Mouse (Mus musculus): Measurements from ENCODE around the gene Cxcr5.
A peak's percentile ranks its signal among the peaks of the same experiment; 100 is the strongest.

The Cxcr5 gene

DNA sequence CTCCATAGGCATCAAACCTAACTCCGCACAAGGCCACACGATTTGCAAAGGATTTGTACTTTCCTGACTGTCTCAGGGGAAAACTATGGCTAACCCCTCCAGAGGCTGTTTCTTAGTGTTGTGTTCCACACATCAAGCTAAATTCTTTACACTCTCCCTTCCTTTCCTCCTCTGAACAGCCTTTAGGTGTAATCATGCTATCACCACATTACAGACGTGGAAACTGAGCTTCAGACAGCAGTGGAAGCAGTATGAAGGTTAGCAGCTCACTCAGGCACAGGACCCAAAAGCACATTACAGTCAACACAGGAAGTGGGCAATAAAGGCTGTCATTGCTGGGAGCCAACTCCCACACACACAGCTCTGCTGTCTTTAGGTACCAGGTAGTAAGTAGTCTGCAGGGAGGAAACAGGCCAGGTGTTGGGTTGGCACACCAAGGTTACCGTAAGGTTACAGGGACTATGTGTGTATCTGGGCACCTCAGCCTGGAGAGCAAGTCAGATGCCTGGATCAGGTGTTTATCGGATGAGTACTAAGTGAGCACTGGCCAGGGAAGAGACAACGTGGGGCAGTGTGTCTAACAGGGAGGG is 28.6 kb downstream of the Cxcr5 start:
- peak; percentile 39 to 73 for DNase-seq

DNA sequence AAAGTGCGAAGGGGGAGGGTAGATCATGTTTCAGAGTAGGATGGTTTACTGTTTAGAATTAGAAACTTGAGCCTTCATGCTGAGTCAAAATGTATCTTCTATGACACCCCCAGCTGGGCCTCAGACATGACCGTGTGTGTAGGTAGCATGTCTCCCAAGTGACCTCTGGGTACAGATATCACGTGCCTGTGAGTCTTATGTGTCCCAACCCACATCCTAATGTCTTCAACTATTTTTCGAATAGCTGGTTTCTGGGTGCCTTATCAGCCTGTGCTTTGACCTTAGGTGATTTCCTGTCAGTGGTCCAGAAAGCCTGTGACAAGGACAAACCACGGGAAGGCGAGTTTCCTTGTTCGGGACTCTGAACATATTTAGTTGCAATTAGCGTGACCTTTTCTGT is 33.3 kb downstream of the Cxcr5 start:
- no peak for DNase-seq

DNA sequence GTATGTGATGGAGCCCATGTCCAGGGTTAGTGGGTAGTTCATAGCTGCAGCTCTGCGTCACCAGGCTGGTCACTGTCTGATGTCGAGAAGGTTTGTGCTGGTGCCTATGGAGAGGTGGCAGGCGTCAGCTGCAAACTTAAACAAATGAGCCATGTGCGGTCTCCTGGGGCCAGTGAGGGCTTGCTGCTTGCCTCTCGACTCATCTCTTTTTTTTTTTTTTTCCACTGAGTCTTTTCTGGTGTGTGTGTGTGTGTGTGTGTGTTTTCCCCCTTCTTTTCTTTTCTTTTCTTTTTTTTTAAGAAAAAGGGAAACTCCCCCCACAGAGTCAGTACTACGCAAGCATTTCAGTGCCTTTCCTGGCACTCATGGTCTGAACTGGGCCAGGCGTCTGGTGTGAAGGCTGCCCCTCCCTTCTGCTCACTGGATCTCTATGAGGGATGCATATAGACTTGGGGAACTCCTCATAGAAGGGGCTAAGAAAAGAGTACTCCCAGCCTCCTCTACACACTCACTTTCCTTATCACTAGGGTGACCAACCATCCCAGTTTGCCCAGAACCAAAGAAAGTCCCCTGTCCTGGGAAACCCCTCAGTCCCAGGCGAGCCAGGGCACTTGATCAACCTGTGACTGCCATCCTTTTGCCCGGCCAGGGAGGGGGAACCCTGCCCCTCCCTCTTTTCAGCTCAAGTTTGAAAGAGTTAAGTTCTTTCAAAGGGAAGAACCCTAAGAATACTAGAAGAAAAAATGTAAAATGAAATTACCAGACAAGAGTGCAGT is 35.2 kb downstream of the Cxcr5 start:
- DNase-seq: no peak

DNA sequence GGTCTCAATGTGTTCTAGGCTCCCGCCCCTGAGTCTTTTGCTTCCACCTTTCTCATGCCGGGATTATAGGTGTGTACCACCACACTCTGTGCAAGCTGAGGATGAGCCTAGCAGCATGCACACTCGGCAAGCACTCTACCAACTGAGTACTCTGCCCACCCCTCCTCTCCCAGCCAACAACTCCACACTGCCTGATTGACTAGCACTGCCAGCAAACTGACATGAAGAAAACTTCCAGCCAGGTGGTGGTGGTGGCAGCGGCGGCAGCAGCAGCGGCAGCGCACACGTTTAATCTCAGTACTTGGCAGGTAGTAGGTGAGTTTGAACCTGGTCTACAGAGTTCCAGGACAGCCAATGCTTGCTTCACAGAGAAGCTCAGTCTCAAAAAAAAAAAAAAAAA is 36.1 kb downstream of the Cxcr5 start:
- DNase-seq: no peak

DNA sequence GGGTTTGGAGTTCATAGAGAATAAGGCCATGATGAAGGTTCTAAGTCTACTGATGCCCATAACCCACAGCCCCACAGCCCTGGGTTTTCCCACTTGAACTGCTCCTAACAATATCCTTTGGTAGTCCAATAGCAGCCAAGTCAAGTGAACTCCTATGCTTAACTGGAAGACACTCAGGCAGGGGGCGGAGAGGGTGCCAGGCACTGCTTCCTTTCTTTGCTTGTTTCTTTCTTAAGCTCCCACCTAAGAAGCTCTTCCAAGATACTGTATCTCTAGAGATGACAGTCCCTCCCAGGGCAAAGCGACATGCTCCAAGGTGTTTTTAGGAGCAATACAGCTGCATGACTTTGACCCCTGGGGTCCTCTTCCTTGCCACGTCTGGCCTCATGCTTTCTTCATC is 36.7 kb downstream of the Cxcr5 start:
- DNase-seq: no peak

DNA sequence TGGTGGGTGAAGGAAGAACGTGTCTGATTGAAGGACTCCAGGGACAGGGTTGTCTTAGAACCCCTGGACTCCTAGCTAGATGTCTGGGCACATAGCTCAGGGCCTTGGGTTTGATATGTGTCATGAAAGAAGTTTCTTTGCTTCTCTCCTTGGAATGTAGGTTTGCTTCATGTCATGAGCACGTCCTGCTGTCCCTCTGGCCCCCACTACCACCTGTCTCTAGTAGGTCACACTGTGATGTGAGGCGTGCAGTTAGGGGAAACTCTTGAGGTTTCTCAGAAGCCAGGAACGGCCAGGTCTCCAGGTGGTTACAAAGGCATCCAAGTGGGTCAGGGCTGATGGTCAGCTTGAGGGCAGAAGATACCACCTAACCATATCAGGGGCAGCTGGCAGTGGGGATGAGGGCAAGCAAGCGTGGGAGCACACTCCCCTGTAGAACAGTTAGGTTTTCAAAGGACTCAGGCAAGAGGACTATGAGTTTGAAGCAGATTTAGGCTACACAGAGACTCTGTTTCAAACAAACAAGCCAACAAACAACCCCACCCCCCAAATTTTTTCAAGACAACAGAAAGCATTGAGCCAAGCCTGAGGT is 37.3 kb downstream of the Cxcr5 start:
- no peak for DNase-seq

DNA sequence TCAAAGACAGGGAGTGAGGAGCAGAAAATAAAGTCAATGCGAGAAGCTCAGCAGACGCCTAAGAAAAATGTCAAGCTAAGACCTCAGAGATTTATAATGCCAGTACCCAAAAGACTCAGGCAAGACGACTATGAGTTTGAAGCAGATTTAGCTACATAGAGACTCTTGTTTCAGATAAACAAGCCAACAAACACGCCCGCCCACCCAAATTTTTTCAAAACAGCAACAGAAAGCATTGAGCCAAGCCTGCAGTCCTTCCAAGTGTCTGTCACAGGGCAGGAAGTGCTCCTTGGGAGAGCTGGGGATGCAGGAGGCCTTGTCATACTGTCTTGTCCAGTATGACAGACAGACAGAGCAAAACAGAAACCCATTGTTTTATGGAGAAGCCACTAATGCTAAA is 38.0 kb downstream of the Cxcr5 start:
- DNase-seq: no peak

DNA sequence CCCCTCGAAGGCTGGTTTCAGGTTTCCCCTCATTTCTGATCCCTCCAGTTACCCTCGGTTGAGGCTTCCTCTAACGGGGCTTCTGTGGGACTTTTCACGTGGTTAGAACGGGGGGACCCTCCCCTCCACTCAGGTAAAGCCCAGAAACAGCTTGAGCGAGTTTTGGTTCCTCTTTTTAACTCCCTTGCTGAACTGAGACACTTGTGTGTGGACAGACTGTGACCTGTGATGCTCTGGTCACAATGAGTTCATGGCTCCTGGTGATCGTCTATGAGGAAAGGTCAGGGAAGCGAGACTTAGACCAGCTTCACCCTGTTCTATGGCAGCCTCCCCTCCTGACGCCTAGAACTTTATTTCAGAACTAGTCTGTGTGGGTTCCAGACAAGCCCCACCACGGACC is 39.8 kb downstream of the Cxcr5 start:
- DNase-seq: no peak

DNA sequence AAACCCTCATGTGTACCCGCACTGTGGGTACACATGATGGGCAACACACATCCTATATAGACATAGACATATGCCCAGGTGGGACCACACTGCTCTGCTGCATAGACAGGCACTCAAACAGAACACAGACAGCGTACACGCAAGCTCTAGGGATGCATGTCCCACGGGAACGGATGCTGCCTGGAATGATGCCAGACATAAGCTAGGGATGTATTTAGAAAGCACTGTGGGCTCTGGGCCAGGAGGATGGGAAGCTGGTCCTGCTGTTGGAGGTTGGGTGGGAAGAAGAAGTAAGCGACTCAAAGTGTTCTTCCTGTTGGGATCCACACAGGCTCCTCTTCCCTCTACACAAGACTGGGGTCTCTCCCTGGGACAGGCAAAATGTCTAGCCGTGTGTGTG is 43.6 kb downstream of the Cxcr5 start:
- DNase-seq: no peak

DNA sequence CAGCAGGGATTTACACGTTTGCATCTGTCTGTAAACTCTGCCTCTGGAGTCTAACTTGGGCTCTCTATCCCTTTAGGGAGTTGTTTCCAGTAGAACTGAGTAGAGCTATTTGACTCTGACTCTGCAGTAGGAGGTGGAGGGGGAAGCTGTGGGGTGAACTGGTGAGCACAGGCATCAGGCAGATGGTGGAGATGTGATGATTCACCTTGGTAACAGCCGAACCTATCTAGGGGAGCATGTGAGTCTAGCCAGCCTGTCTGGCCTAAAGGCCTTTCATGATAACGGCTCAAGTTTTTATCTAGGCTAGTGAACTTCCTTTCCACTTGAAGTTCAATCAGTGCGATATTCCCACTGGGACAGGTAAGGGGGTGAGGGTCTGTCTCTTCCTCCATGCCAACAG is 44.3 kb downstream of the Cxcr5 start:
- DNase-seq: no peak

DNA sequence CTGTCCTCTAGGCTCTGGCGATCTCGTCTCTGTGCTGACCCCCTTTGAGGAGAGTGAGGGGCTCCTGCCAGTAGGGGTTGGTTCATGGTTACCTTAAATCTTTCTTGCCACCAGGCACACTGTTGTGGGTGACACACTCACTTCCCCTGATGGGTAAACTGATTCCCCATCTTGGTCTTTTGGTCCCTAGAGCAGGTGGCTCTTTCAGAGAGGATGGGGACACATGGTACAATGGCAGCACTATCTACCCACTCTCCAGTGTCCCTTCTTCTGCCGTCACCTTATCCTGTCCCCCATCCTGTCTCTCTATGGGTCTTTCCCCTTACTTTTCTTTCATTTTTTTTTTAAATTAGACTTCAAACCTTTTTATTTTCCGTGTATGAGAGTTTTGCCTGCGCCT is 45.8 kb downstream of the Cxcr5 start:
- peak in 1 of 2 experiments; percentile 51 for DNase-seq

DNA sequence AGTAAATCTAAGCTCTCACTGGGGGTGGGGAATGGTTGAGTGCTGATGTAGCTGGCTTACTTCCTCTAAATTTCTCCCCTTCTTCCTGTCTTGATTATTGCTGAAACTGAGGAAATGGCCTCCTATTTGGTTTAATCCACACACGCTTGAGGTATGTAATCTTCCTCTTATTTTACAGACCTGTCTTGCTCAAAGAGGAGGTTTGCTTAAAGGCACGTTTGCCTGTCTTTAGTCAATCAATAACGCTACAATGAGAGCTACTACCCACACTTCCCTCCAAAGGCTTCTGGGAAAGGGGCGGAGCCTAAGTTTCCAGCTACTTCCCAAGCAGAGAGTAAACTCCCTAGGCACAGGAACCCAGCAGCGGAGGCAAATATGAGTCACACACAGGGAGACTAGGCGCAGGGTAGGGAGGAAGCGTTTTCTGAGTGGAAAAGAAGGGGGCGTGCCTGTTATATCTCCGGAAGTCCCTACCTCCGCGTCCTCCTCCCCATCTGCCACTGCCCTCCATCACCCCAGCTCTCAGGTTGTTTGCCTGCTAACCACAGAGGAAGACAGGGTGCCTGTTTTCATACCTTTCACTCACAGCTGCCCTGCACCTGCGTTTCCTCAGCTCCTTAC is 46.4 kb downstream of the Cxcr5 start:
- DNase-seq: peak; percentile 81 to 92

DNA sequence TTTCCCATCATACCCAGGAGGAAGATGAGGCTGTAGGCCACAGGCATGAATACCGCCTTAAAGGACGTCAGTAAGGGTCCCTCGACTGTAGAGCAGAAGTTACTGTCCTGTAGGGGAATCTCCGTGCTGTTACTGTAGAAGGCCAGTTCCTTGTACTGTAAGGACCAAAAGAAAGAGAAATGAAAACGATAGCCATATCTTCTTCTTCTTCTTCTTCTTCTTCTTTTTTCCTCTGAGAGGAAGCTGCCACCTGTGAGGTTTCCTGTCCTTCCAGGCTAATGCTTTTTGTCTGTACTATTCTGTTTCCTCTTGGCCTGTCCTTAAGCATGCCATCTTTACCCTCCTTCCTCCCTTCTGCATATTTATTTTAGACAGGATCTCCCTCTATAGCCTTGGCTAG is 47.5 kb downstream of the Cxcr5 start:
- DNase-seq: no peak

DNA sequence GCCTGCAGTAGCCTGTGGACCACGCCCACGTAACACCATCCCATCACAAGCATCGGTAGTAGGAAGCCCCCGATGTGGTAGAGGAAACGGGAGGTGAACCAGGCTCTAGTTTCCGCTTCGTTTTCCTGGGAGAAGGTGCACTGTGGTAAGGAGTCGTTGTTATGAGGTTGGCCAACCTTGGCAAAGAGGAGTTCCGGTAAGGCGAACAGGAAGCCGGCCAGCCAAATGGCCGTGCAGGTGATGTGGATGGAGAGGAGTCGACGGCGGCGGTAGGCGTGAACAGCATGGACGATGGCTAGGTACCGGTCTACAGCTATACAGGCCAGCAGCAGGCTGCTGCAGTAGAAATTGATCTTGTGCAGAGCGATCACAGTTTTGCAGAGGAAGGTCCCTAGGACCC is 48.1 kb downstream of the Cxcr5 start:
- DNase-seq: no peak

DNA sequence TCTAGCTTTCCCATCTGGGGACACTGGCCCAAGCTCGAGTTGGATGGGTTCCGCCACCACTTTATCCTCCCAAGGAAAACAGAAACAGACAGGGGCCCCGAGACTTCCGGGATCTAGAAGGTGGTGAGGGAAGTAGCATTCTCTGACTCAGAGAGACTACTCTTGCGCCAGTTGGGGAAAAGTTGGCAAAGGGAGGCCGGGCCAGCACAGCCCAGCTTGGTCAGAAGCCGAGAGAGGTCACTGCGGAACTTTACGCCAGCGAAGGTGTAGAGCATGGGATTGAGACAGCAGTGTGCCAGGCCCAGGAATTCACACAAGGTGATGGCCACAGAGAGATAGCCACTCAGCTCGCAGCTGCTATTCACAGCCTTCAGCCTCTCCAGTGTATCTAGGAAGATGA is 48.6 kb downstream of the Cxcr5 start:
- no peak for DNase-seq

DNA sequence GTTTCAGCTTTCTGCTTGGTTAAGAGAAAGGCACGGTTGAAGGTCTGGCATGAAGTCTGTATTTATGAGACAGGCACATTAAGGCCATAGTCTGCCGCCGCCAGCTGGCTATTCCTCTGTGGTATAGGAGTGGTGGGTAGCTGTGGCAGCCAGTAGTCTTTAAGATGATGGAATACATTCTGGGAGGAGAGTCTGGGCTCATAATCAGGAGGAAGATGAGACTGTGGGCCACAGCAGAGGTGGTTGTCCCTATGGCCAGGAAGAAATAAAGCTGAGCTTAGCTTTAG is 49.0 kb downstream of the Cxcr5 start:
- DNase-seq: no peak

DNA sequence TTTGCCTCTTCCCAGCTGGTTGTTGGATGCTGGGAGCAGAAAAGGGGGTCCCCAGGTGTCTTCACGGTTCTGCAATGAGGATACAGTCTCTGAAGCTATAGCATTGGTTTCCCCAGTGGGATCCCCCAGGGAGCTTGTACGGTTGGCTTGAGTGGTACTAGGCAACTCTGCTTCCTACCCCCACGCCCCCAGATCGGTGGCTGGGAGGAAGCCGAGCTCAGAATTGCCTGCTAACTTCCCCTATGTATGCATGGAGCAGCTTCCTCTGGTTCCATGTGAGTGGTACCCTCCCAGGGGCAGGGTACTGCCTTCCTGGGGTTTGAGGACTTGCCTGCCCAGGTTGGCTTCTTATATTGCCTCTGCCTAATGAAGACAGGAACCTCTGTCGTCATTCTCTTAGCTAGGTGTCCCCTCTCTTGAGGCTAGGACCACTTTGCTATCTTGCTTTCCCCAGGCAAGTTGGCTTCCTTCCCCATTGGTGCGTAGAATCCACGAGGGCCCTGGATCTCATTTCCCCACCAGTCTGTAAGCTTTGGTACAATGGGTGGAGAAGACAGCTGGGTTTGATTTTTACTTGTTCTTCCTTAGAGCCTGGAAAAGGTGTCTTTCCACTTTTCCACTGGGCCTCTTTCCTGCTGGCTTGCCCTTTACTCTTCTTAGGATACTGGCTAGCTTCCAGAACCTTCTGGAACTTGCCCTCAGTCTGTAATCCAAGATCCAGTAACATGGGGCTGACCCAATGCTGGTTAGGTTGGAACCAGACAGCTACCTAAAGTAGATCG is 49.6 kb downstream of the Cxcr5 start:
- peak in 1 of 2 experiments; percentile 62 for DNase-seq

DNA sequence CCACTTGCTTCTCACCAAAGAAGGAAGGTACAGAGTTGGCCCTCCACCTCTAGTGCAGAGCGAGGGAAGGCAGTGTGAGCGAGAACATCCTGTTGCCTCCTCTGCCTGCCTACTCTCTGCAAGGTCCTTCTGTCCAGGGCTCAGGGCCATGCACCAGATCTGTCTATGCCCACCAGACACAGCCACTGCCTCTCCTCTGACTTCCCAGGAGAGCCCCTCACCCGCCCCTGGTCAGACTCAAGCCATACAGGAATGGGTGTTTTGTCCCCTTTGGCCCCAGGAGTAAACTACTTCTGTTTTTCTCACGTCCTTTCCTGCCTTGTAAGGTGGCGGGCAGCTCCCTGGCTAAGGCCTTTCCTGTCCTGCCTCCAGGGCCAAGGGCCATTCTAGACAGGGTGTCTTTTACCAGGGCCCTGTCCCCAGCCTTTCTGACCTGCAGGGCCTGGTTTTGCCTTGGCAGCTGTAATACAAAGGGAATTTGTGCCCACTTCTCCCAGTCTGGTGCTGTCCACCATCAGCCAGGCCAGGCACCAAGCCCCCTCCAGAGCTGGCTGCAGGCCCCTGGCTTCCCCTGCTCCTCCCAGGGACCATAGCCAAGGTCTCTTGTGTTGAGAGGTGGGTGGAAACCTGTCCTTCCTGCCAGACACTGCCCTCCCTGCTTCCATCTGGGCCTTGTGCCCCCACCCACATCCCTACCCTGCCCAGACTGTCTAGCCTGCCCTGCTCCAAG is 50.6 kb downstream of the Cxcr5 start:
- peak in 1 of 2 experiments; percentile 66 for DNase-seq

DNA sequence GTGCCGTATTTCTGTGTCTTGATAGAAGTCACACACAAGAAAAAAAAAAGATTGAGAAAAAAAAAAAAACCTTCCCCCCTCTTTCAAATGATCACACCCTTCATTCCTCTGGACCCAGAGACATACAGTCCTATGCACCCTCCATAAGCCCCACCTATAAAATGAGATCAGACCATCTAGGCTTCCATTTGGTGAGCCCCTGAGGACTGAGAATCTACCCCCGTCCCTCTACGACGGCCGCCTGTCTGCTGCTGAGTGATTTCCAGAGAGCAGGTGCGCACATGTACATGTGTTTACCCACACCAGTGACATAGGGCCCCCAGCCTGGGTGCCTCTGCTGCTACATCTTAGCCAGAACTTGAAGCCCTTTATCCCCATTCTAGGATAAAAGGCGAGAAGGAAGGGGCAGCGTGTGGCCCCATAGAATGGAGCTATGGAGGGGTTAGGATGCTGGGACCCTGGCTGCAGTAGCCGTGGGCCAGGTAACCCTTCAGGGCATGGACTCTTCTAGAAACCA is 51.3 kb downstream of the Cxcr5 start:
- peak; percentile 60 to 73 for DNase-seq

DNA sequence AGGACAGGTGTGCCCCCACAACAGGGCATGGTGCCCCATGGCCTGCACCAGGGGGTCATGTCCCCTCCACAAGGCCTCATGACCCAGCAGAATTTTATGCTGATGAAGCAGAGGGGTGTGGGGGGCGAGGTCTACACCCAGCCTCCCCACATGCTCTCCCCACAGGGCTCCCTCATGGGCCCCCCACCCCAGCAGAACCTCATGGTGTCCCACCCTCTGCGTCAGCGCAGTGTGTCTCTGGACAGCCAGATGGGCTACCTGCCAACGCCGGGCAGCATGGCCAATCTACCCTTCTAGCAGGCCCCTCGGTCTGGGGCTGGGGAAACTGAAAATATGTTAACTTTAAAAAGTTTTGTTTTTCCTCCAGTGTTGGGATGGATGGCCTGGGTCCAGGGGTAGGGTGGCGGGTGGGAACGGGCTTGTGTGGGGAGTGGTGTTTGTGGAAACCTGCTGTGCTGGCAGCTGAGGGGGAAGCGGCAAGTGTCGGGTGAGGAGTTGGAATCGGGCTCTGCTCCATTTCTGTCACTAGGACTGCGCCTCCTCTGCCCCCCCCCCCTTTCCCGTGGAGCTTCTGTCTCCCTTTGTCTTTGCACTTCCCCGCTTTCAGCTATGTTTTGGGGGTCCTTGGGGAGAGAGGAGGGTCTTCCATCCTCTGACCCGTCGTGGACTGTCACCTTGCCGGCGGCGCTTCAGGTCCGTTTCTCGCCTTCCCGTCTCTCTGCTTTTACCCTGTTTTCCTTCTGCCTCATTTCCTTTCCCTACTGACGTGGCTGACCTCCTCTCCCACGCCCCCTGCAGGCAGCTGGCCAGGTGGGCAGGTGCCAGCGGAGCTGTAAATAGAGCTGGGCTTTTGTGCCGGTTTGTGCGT is 52.0 kb downstream of the Cxcr5 start:
- DNase-seq: peak; percentile 78 to 88

Measured in thymus, adult 18-20 months (tissue).